Mouse (Mus musculus) stomach, postnatal 0 days (tissue): ENCODE measurements at regions not wholly inside any gene's neighbourhood (a gene's known extent, or its start where the extent isn't known, plus 50 kb on each side); places are given as distances from the start of the nearest gene placed in this dataset.
A peak's percentile ranks its signal among the peaks of the same experiment; 100 is the strongest.

Source experiments
- ATAC-seq: fragments of 200-750 bp; cut with Nextera tagmentation; 2 replicates; pipeline ENCODE4 v1.8.0; 2017; ENCODE audit not compliant: low FRiP score, low TSS enrichment
- DNase-seq: peaks from one replicate; pipeline ENCODE4 v3.0.0-alpha.2; 2016; ENCODE audit warnings: low spot score
- H3K27ac ChIP-seq: fragments of 300-500 bp; sonication (generic); replicated peaks from 2 replicates; pipeline ENCODE4 v1.5.1; 2014; ENCODE audit warnings: mild to moderate bottlenecking, control low read depth
- H3K27me3 ChIP-seq: fragments of 300-500 bp; sonication (generic); 2 replicates; pipeline ENCODE4 v1.6.1; 2014; ENCODE audit warnings: low read length; ENCODE audit not compliant: control insufficient read depth, insufficient read depth
- H3K36me3 ChIP-seq: fragments of 300-500 bp; sonication (generic); 2 replicates; pipeline ENCODE4 v1.6.1; 2014; ENCODE audit warnings: low read length, mixed read lengths; ENCODE audit not compliant: control insufficient read depth, insufficient read depth
- H3K4me1 ChIP-seq: fragments of 300-500 bp; sonication (generic); replicated peaks from 2 replicates; pipeline ENCODE4 v1.6.1; 2014; ENCODE audit warnings: antibody characterized with exemption; ENCODE audit not compliant: control insufficient read depth, insufficient read depth
- H3K4me2 ChIP-seq: fragments of 300-500 bp; sonication (generic); replicated peaks from 2 replicates; pipeline ENCODE4 v1.6.1; 2014; ENCODE audit warnings: low read depth, mild to moderate bottlenecking, control low read depth, moderate library complexity
- H3K4me3 ChIP-seq: fragments of 300-500 bp; sonication (generic); 2 replicates; pipeline ENCODE4 v1.5.1; 2014; ENCODE audit warnings: low read depth, low read length, control low read depth
- H3K9ac ChIP-seq: fragments of 300-500 bp; sonication (generic); 2 replicates; pipeline ENCODE4 v1.6.1; 2014; ENCODE audit warnings: mild to moderate bottlenecking, low read length, control low read depth, mixed read lengths
- H3K9me3 ChIP-seq: fragments of 300-500 bp; sonication (generic); 2 replicates; pipeline ENCODE4 v1.6.1; 2016; ENCODE audit warnings: low read length; ENCODE audit not compliant: control insufficient read depth
- CTCF ChIP-seq: IDR thresholded peaks from 2 replicates; pipeline ENCODE4 v1.5.1; 2016; ENCODE audit warnings: antibody characterized with exemption, low read depth, mild to moderate bottlenecking, moderate library complexity
- EP300 ChIP-seq: optimal IDR thresholded peaks from 2 replicates; pipeline ENCODE3; 2016; ENCODE audit warnings: antibody characterized with exemption
- WGBS: fragments of 180-500 bp; shearing (Covaris S2); extraction: QIAGEN DNeasy Blood & Tissue Kit; methylation state at CpG from one replicate; pipeline ENCODE4 v1.1.7; 2014; 5-methylcytosine and 5-hydroxymethylcytosine counted together

DNA sequence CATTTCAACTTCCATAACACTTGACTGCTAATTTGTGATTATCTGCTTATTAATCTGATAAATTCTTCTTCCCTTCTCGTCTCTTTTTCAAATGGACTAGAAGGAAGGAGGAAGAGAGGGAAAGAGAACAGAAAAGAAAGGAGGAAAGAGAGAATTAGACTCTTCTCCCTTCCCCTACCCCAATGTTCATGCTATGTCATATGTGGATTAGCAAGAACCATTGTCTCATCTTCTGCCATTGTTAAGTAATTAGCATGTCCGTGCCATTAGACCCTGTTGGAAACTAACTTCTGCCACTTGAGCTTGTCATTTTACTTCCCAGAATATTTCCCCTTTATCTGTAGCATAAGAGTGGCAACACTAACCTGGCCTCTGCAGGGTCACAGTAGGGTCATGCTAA is 78.8 kb upstream of the Serbp1 start:
- ATAC-seq (no peak), DNase-seq (no peak)
- Histone ChIP-seq H3K4me1 (no peaks in the 10 kb centered on the region), H3K36me3 (no peaks in the 10 kb centered on the region), H3K9me3 (no peaks in the 10 kb centered on the region), H3K9ac (no peak overlapping the region), H3K4me3 (no peak overlapping the region), H3K4me2 (no peak overlapping the region), H3K27ac (no peak overlapping the region), H3K27me3 (no peaks in the 10 kb centered on the region)
- TF ChIP-seq CTCF (no peak), EP300 (no peak)
- WGBS = 21% methylated on average over 2 of the region's 2 CpGs

DNA sequence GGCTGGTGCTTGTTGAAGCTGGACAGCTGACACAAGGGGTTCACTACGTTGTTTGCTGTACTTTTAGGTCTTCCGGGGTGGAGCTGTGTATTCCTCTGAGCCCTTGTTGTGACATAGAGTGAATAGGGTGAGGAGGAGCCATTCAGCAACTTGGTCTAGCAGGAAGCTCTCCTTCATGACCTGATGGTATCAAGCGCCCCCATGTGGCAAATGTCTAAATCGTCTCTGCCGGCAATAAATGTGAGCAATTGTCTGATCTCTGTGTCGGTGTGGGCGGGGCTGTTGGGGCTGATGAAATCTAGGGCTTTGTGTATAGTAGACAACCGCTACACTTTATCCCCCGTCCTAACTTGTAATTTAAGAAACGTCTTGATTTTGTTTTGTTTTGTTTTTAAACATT is 79.2 kb upstream of the Serbp1 start:
- TF ChIP-seq CTCF = peak; percentile 95
- no peak for TF ChIP-seq EP300
- ATAC-seq (peak; percentile 91), DNase-seq (peak; percentile 91)
- Histone ChIP-seq H3K36me3 (no peaks in the 10 kb centered on the region), H3K27me3 (no peaks in the 10 kb centered on the region), H3K4me2 (no peak overlapping the region), H3K27ac (no peak overlapping the region), H3K4me1 (no peaks in the 10 kb centered on the region), H3K9ac (no peak overlapping the region), H3K9me3 (no peaks in the 10 kb centered on the region), H3K4me3 (no peak overlapping the region)
- WGBS = under 1% methylated on average over 10 of the region's 10 CpGs

DNA sequence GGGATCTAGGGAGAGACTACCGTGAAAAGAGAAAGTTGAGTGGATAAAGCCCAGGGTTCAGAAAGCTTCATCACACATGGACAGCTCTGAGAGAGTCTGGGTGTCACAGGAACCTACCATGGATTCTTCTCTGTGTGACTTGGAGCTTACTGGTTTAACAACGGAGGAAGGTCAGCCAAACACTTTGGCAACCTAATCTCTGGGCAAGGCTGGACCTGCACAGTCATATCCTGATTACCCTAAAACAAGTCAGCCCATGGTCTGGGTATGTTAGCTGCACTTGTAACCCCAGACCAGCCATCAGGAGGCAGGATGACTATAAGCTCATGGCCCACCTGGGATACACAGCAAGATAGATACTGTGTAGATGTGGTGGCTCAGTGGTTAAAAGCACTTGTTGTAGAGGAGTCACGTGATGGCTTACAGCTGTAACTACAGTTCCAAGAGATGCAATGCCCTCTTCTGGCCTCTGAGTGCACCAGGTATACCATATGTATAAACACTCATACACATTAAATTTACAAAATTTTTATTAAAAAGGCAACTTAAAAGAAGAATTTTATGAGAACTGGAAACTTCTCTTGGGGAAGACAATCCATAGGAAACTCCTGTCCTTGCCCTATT is 85.0 kb upstream of the Serbp1 start:
- TF ChIP-seq CTCF = peak; percentile 49
- no peak for TF ChIP-seq EP300
- no peak for DNase-seq
- no peaks in the 10 kb centered on the region for H3K36me3 ChIP-seq
- H3K4me1 ChIP-seq = no peaks in the 10 kb centered on the region
- no peak overlapping the region for H3K9ac ChIP-seq
- H3K27me3 ChIP-seq = no peaks in the 10 kb centered on the region
- no peak for ATAC-seq
- H3K9me3 ChIP-seq = no peaks in the 10 kb centered on the region
- H3K4me2 ChIP-seq = no peak overlapping the region
- no peak overlapping the region for H3K4me3 ChIP-seq
- no peak overlapping the region for H3K27ac ChIP-seq
- 75% methylated on average over 3 of the region's 3 CpGs for WGBS

GRCm38 (mm10) chr6:67151515-67151914 is 86.5 kb upstream of the Serbp1 start:
- WGBS = 94% methylated on average over 2 of the region's 2 CpGs
- H3K4me2 ChIP-seq = no peak overlapping the region
- H3K9ac ChIP-seq = no peak overlapping the region
- H3K27me3 ChIP-seq = no peaks in the 10 kb centered on the region
- no peaks in the 10 kb centered on the region for H3K9me3 ChIP-seq
- ATAC-seq (no peak), DNase-seq (no peak)
- no peaks in the 10 kb centered on the region for H3K36me3 ChIP-seq
- no peaks in the 10 kb centered on the region for H3K4me1 ChIP-seq
- TF ChIP-seq CTCF (no peak), EP300 (no peak)
- H3K27ac ChIP-seq = no peak overlapping the region
- H3K4me3 ChIP-seq = no peak overlapping the region

GRCm38 (mm10) chr6:67149425-67149824 is 88.6 kb upstream of the Serbp1 start:
- H3K4me3 ChIP-seq = no peak overlapping the region
- H3K27me3 ChIP-seq = no peaks in the 10 kb centered on the region
- H3K4me1 ChIP-seq = no peaks in the 10 kb centered on the region
- WGBS = 39% methylated on average over 2 of the region's 2 CpGs
- H3K36me3 ChIP-seq = no peaks in the 10 kb centered on the region
- no peaks in the 10 kb centered on the region for H3K9me3 ChIP-seq
- ATAC-seq = peak; percentile 83
- H3K27ac ChIP-seq = no peak overlapping the region
- peak; percentile 45 for DNase-seq
- H3K4me2 ChIP-seq = no peak overlapping the region
- TF ChIP-seq CTCF = no peak
- no peak overlapping the region for H3K9ac ChIP-seq

- peak; percentile 92 for ATAC-seq
- no peak overlapping the region for H3K4me3 ChIP-seq
- no peaks in the 10 kb centered on the region for H3K9me3 ChIP-seq
- H3K36me3 ChIP-seq = no peaks in the 10 kb centered on the region
- H3K27me3 ChIP-seq = no peaks in the 10 kb centered on the region
- H3K4me2 ChIP-seq = no peak overlapping the region
- no peak overlapping the region for H3K9ac ChIP-seq
- WGBS = 16% methylated on average over 4 of the region's 4 CpGs
- peak; percentile 78 for DNase-seq
- no peak for TF ChIP-seq CTCF
- TF ChIP-seq EP300 = no peak
- H3K4me1 ChIP-seq = no peaks in the 10 kb centered on the region
- peak overlapping the region; percentile 82 for H3K27ac ChIP-seq
These were observed 91.3 kb upstream of the Serbp1 start for GRCm38 (mm10) chr6:67146708-67147107.
